Mouse (Mus musculus) kidney, postnatal 10 days (tissue): ENCODE results near the gene Grk5.

ENCODE experiments used
- DNase-seq: peaks from one replicate; pipeline ENCODE4 v3.0.0; 2021; ENCODE audit warnings: mixed read lengths

Grk5 gene

GRCm38 (mm10) chr19:60981391-60981790, 91.8 kb downstream of the Grk5 start:
- no peak for DNase-seq

- DNase-seq = no peak
Measured at GRCm38 (mm10) chr19:60981894-60982293, 92.3 kb downstream of the Grk5 start.

- DNase-seq = no peak
Measured at GRCm38 (mm10) chr19:60989766-60990165, 100.2 kb downstream of the Grk5 start.

- no peak for DNase-seq
Measured at GRCm38 (mm10) chr19:60994214-60994613, 104.7 kb downstream of the Grk5 start.

GRCm38 (mm10) chr19:60994845-60995244, 105.3 kb downstream of the Grk5 start:
- no peak for DNase-seq

GRCm38 (mm10) chr19:60997784-60998183, 108.2 kb downstream of the Grk5 start:
- no peak for DNase-seq

- DNase-seq = no peak
Measured at GRCm38 (mm10) chr19:60999652-61000051, 110.1 kb downstream of the Grk5 start.

- no peak for DNase-seq
Measured at GRCm38 (mm10) chr19:61000958-61001357, 111.4 kb downstream of the Grk5 start.

- no peak for DNase-seq
Measured at GRCm38 (mm10) chr19:61009266-61009665, 119.7 kb downstream of the Grk5 start.

GRCm38 (mm10) chr19:61017477-61018266, 128.1 kb downstream of the Grk5 start:
- DNase-seq = no peak

GRCm38 (mm10) chr19:61021502-61021901, 132.0 kb downstream of the Grk5 start:
- DNase-seq = no peak

- peak; percentile 19 for DNase-seq
Measured at GRCm38 (mm10) chr19:61021939-61022566, 132.5 kb downstream of the Grk5 start.

GRCm38 (mm10) chr19:61031570-61031969, 142.0 kb downstream of the Grk5 start:
- DNase-seq = no peak

GRCm38 (mm10) chr19:61039151-61039550, 149.6 kb downstream of the Grk5 start:
- no peak for DNase-seq

- DNase-seq = no peak
Measured at GRCm38 (mm10) chr19:61048646-61049045, 159.1 kb downstream of the Grk5 start.

- DNase-seq = no peak
Measured at GRCm38 (mm10) chr19:61049413-61049812, 159.9 kb downstream of the Grk5 start.

GRCm38 (mm10) chr19:61051151-61051550, 161.6 kb downstream of the Grk5 start:
- no peak for DNase-seq

GRCm38 (mm10) chr19:61052008-61052407, 162.5 kb downstream of the Grk5 start:
- DNase-seq = no peak

GRCm38 (mm10) chr19:61052786-61053185, 163.2 kb downstream of the Grk5 start:
- DNase-seq = no peak

- DNase-seq = no peak
Measured at GRCm38 (mm10) chr19:61056783-61057410, 167.3 kb downstream of the Grk5 start.

GRCm38 (mm10) chr19:61057581-61057980, 168.0 kb downstream of the Grk5 start:
- DNase-seq = peak; percentile 85

- DNase-seq = peak; percentile 31
Measured at GRCm38 (mm10) chr19:61064386-61064785, 174.8 kb downstream of the Grk5 start.

GRCm38 (mm10) chr19:61065011-61065410, 175.5 kb downstream of the Grk5 start:
- peak; percentile 28 for DNase-seq

GRCm38 (mm10) chr19:61078622-61079021, 189.1 kb downstream of the Grk5 start:
- no peak for DNase-seq
